Mouse (Mus musculus) heart, postnatal 14 days (tissue): ENCODE measurements around the gene Rpa3. TPM values are rescaled to one million over a fixed set of nuclear protein-coding genes. Genes with fewer than 3 reads are reported as not detected.

ENCODE experiments used
- DNase-seq, 2 experiments: peaks; one replicate each; pipeline ENCODE4 v3.0.0; 2021 to 2022
- intact Hi-C: fragments of 180-260 bp; cut with DNase I; formaldehyde crosslinking; loops from one replicate; pipeline ENCODE4 v1.15.1; 2025
- total RNA-seq, 2 experiments: library from RNA; stranded (reverse); gene quantifications; 2 replicates each; pipeline ENCODE4 v1.2.3; 2021

Gene Rpa3
- total RNA-seq, 2 experiments from 2014 or later = 19.0 to 21.9 TPM

DNA sequence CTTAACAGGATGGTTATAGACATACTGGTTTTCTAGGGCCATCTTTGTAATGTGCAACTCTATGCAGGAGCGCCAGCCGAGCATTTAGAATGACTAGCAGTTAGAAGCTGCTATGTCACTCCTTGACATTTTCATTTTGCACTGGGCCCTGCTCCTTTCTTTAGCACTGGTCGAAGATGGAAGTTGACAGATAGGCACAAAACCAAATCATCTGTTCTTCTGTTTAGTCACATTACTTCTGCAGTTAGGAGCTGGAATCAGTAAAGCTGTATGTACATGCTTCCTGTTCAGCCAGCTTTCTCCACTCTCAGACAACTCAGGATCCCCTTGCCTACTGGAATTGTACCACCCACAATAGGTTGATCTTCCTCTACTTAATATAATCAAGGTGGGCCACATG is 48.3 kb downstream of the Rpa3 start:
- no peak for DNase-seq
- intact Hi-C loops = no loop called here

DNA sequence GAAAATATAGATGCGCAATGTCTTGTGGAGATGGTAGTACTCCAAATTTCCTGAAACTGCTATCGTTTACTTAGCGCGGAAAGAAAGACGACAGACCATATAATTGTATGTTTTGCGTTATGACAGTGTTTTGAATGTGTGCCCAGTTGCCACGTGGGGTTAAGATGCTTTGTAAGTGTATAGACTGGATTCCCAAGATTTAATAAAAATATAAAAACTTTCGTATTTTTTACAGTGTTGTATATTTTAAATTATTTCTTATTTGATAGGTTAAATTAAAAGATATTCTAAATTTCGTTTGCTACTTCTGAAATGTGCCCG is 49.1 kb downstream of the Rpa3 start:
- intact Hi-C loops = loop anchor here (5.0 kb wide), 1 partner anchor 47 kb away; the partner anchor contains the start of genes Gm45062, Rpa3 and Umad1
- DNase-seq = peak in 1 of 2 experiments; percentile 4

DNA sequence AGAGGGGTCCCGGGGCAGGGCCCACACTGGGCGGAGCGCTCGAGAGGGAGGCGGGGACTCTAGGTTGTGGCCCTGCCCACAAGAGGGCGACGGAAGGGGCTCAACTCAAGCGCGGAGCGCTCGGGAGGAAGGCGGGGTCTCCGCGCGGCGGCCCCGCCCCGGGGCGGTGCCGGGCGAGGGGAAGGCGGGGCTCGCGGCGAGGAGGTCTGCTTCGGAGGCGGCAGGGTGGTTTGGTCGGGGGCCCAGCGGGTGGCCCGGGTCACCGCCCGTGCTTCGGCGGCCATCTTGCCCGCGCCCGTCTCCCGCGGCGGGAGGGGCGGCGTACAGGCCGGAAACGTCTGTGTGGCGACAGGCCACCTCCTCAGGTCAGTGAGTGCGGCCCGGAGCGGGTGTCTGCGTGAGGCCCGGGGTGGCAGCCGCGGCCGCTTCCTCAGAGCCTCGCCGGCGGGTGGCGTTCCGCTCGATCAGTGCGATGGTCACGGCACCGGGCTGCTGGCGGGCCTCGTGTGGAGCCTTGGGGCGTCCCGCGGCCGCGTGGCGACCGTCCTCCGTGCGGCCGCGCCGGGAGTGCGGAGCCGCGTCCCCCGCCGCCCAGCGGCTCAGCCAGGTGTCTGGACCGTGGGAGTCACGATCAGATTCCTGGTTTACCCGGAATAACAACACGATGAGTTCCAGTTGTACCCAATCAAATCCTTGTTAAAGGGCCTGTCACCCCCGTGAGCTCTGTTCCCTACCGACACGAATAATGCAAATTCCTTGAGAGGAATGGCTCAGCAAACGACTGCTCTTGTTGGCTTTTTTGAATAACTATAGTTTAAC is 49.7 kb downstream of the Rpa3 start, which contains the start of gene Mios:
TSS of gene Mios (plus strand) at position 176 of the 819 bp plus-strand sequence.
- DNase-seq = peak; percentile 90 to 91
- intact Hi-C loops = loop anchor here (5.0 kb wide), 1 partner anchor 48 kb away; the partner anchor contains the start of genes Gm45062, Rpa3 and Umad1

Other genes starting within 250 kb of the Rpa3 start
- 1 to 10 TPM; 1.3 to 1.8 TPM for gene Col28a1, start 66.6 kb downstream of the Rpa3 start, total RNA-seq
- gene Mios, start 50.0 kb downstream of the Rpa3 start, total RNA-seq = 10 to 100 TPM; 18.4 to 18.7 TPM
- gene Umad1, start 115 bp upstream of the Rpa3 start, total RNA-seq = 1 to 10 TPM; 8.5 to 8.6 TPM
- not detected for gene Gm45062, start 277 bp upstream of the Rpa3 start, total RNA-seq